Mouse (Mus musculus) cerebellum, adult 11-12 months (tissue): Measurements from ENCODE around the gene Mrpl4.
"Not testable (repeated sequence)": the region's sequence is repeated elsewhere in the genome, so short reads cannot be mapped to it uniquely, and the experiment has no call there.

Experiments used
- DNase-seq: peaks from one replicate; pipeline ENCODE4 v3.0.0; 2022

Mrpl4 gene

GRCm38 (mm10) chr9:20986952-20987686 lies 15.4 kb upstream of the Mrpl4 start:
- DNase-seq = no peak

DNA sequence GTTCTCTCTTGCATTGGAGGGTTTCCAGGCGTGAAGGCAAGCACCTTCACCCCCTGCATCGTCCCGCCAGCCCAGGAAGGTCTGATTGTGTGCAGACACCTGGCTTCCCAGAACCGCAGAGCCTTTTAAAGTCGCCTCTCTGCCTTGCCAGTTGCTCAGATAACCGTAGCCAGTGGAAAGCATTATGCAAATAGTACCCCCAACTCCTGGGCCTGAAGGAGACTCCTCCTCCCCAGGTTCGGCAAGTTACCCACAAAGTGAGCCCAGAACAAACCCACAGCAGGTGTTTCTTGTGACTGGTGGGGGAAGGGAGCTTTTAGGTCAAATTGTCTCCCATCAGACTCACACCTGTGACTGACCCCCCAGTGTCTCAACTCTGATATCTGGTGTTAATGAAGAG lies 14.6 kb upstream of the Mrpl4 start:
- no peak for DNase-seq

GRCm38 (mm10) chr9:20990861-20991260 lies 11.7 kb upstream of the Mrpl4 start:
- DNase-seq = no peak

- DNase-seq = no peak
Observed at GRCm38 (mm10) chr9:20991587-20991986, 11.0 kb upstream of the Mrpl4 start.

DNA sequence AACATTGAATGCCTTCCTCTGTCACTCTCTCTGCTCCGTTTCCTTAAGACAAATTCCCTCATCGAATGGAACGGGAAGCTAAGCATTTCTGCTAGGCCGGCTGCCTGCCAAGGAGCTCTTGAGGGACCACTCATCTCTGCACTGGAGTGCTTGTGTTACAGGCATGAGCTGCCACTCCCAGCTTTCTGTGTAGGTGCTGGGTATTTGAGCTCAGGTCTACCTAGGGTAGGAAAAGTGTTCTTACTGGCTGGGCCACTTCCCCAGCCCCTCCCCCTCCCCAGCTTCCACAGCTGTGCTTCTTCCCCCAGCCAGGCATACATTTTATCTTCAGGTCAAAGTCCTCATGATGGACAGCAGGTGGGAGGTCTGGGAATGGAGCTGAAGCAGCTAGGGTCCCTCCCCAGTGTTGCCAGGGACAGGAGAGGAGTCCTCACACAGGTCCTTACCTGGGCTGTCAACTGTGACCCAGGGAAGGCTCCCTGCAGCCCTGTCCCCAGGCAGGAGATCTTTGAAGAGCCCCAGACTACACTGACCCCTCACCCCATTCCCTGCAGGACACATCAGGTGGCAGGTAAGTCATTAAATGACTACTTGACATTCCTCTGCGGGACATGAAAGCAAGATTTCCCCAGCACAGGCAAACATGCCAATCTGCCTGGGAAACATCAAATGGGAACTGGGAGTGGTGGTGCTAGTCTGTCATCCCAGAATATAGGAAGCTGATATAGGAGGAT lies 9.2 kb upstream of the Mrpl4 start:
- no peak for DNase-seq

GRCm38 (mm10) chr9:20995069-20995468 lies 7.5 kb upstream of the Mrpl4 start:
- no peak for DNase-seq

- DNase-seq = no peak
Observed at GRCm38 (mm10) chr9:20997065-20997464, 5.5 kb upstream of the Mrpl4 start.

GRCm38 (mm10) chr9:20998337-20998736 lies 4.2 kb upstream of the Mrpl4 start:
- DNase-seq = not testable (repeated sequence)

- DNase-seq = no peak
Observed at GRCm38 (mm10) chr9:21000811-21001210, 1.7 kb upstream of the Mrpl4 start.

DNA sequence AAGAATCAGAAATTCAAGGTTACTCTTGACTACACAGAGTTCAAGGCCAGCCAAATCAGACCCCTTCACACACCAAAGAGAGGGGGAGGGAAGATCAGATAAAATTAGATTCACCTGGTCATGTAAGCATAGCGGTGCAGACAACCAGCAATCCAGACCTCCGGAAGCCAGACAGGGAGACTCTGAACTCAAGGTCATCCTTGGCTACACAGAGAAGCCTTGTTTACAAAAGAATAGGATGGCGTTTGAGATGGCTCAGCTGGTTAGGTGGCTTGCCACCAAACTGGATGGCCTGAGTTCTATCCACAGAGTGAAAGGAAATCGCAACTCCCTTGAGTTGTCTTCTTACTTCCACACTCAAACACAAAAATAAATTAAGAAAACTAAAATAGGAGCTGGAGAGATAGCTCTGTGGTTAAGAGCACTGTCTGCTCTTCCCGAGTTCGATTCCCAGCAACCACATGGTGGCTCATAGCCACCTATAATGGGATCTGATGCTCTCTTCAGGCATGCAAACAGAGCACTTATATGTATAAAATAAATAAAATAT lies 812 bp upstream of the Mrpl4 start:
- no peak for DNase-seq

- no peak for DNase-seq
Observed at GRCm38 (mm10) chr9:21002270-21002626, 290 bp upstream of the Mrpl4 start.

DNA sequence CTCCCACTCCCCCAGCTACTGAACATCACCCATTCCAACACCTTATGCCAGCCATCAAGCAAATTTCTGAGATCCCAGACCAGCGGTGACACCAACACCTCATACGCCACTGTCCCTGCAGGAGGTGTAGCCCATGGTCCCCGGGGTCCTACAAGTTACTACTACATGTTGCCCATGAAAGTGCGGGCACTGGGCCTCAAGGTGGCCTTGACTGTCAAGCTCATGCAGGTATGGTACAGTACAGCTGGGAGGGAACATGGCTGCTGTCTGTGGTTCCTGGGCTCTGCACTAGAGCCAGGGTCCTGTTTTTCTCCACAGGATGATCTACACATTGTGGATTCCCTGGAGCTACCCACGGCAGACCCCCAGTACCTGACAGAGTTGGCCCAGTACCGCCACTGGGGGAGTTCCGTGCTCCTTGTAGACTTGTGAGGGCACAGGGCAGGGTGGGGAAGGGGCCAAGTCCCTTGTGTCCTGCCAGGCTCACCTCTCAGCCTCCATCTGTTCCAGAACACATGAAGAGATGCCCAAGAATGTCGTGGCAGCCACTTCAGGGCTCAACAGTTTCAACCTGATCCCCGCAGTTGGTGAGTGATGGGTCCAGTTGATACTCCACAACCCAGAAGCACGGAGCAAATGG lies 4.9 kb downstream of the Mrpl4 start:
- no peak for DNase-seq

DNA sequence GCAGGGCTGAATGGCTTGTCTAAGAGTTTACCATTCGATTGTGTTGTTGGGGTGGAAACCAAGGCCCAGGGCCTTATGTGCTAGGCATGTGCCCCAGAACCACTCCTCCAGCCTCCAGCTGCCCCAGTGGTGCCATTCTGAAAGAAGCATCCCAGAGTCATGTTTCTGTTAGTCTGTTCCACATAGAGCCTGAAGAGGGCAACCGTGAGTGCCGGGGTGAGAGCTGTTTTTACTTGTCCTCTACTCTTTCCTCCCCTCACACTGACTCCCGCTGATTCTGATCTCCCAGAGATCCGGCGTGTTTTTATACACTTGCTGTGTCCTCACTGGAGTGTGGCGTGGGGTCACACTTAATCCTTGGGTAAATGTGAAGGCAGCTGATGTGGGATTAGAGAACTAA lies 5.5 kb downstream of the Mrpl4 start:
- DNase-seq = no peak

GRCm38 (mm10) chr9:21010362-21010761 lies 7.8 kb downstream of the Mrpl4 start:
- DNase-seq = no peak

GRCm38 (mm10) chr9:21010939-21011541 lies 8.5 kb downstream of the Mrpl4 start:
- DNase-seq = not testable (repeated sequence)

GRCm38 (mm10) chr9:21011846-21012312 lies 9.3 kb downstream of the Mrpl4 start:
- no peak for DNase-seq

DNA sequence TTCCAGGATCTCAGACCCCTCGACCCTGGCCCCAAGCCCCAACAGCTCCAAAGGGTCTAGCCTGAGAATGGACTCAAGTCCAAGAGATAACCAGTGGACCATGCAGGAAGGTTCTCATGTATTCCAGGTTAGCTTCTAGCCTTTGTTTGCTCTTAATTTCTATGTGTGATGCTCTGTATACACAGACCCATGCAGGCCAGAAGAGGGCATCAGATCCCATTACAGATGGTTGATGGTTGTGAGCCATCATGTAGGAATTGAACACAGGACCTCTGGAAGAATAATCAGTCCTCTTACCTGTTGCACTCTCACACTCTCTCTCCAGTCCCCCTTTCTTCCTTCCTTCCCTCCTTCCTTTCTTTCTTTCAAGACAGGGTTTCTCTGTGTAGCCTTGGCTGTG lies 9.8 kb downstream of the Mrpl4 start:
- DNase-seq = no peak

DNA sequence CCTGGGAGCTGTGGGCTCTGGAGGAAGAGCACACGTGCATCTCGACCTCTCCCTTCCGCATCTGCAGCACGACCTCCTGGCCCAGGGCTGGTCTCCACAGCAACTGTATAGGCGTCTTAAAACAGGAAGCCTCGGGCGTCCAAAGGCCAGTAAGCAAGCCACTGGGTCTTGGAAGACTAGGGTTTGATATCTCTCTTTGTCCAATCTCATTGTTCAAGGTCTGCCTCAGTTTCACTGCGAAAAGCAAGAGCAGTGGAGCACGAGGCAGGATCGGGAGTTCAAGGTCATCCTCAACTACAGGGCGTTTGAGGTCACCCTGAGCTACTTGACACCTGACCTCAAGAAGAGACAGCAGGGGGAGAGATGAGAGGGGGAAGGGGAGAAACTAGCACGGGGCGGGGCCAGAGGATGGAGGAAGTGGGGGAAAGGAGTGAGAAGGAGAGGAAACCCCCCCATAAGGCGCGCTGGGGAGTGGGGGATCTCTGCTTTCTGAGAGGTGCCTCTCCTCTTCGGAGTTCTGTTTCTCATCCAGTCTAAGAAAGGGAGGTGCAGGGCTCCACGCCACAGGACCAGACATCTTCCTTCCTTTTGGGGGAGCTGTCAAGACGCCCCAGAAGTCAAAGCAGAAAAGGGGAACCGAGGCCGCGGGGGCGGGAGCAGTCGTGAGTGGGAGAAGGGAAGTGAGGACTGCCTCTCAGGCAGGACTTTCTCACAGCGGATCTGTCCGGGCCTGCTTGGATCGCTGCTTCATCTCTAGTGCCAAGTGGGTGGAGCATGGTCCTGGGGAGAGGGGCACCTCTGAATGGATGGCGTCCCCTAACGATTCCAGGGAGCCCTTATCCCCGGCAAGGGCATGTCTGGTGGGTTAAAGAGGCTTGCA lies 12.4 kb downstream of the Mrpl4 start:
- no peak for DNase-seq

GRCm38 (mm10) chr9:21015571-21016130 lies 13.1 kb downstream of the Mrpl4 start, which contains the start of gene Icam1:
Gene Icam1, plus strand, starts transcription at chr9:21015985.
- DNase-seq = no peak

- no peak for DNase-seq
Observed at GRCm38 (mm10) chr9:21016331-21017176, 14.0 kb downstream of the Mrpl4 start.

GRCm38 (mm10) chr9:21017177-21017575 lies 14.6 kb downstream of the Mrpl4 start:
- no peak for DNase-seq
